Mouse (Mus musculus) embryonic facial prominence, embryonic 10.5 days (tissue): ENCODE data around the gene Dppa3. TPM values are rescaled to one million over a fixed set of nuclear protein-coding genes. Genes with fewer than 3 reads are reported as not detected.

Experiments
- polyA plus RNA-seq: library from polyadenylated mRNA; unstranded; fragments of >200 nt; fragmentation: Nextera tagmentation; extraction: Ambion mirVana; gene quantifications from 2 replicates; pipeline ENCODE4 v1.2.1, GENCODE M21; 2016

The Dppa3 gene
- polyA plus RNA-seq, 1 experiment from 2014 or later, result not detected

Other genes starting within 250 kb of the Dppa3 start
- 35.9 and 40.3 TPM in 2 replicates for gene Rimklb, start 127.6 kb upstream of the Dppa3 start, polyA plus RNA-seq
- 0.59 and 0.62 TPM in 2 replicates for gene Mfap5, start 120.6 kb upstream of the Dppa3 start, polyA plus RNA-seq
- 0.14 TPM in 1 of 2 replicates, not detected in the other for gene Aicda, start 72.6 kb upstream of the Dppa3 start, polyA plus RNA-seq
- 0.89 and 0.96 TPM in 2 replicates for gene Apobec1, start 24.0 kb upstream of the Dppa3 start, polyA plus RNA-seq
- gene Gdf3, start 16.3 kb upstream of the Dppa3 start, polyA plus RNA-seq, result 0.06 TPM in 1 of 2 replicates, not detected in the other
- 0.26 TPM in 1 of 2 replicates, not detected in the other for gene Nanog, start 81.1 kb downstream of the Dppa3 start, polyA plus RNA-seq
- 55.4 and 68.4 TPM in 2 replicates for gene Slc2a3, start 175.2 kb downstream of the Dppa3 start, polyA plus RNA-seq
- 2.9 and 3.0 TPM in 2 replicates for gene Foxj2, start 193.5 kb downstream of the Dppa3 start, polyA plus RNA-seq
- gene C3ar1, start 229.8 kb downstream of the Dppa3 start, polyA plus RNA-seq, result 1.1 and 1.5 TPM in 2 replicates
- 54.8 and 58.2 TPM in 2 replicates for gene Necap1, start 248.1 kb downstream of the Dppa3 start, polyA plus RNA-seq